In genomic region chr2:144655307-144655706, GRCm38 (mm10) we compare ENCODE assay signal across 27 mouse cellular contexts. TPM values are rescaled to one million over a fixed set of nuclear protein-coding genes. Genes with fewer than 3 reads are reported as not detected.
DNase-seq lines count a peak whose midpoint lies in the region; ATAC-seq lines count a peak whose summit lies in the region.
"Had no signal": no experiment of that assay in that cellular context is flagged by ENCODE, and none has a peak within 500 bp of the region (broad histone marks: within the 10 kb centered on the region; RNA-seq: fewer than 3 reads in every experiment).

No protein-coding gene starts in this region.

- WGBS in forebrain, embryonic 16.5 days: 75% methylated on average over 3 of the region's 3 CpGs
- 92% methylated on average over 3 of the region's 3 CpGs for WGBS in forebrain, embryonic 11.5 days
- 97% methylated on average over 3 of the region's 3 CpGs for WGBS in midbrain, embryonic 14.5 days

- no peaks in the 10 kb centered on the region for H3K27me3 ChIP-seq in forebrain, embryonic 16.5 days (replicated peaks; ENCODE audit: control insufficient read depth, insufficient read depth, low read length)
- no peaks in the 10 kb centered on the region for H3K27me3 ChIP-seq in forebrain, embryonic 11.5 days (ENCODE audit: control insufficient read depth, insufficient read depth, low read length)
- H3K27me3 ChIP-seq in midbrain, embryonic 14.5 days (ENCODE audit: control insufficient read depth, insufficient read depth, low read length): no peaks in the 10 kb centered on the region
- H3K27me3 ChIP-seq: embryonic facial prominence, embryonic 12.5 days; embryonic facial prominence, embryonic 15.5 days; heart, embryonic 13.5 days had no signal

- H3K36me3 ChIP-seq in forebrain, embryonic 16.5 days (ENCODE audit: control insufficient read depth, insufficient read depth): no peaks in the 10 kb centered on the region
- no peaks in the 10 kb centered on the region for H3K36me3 ChIP-seq in forebrain, embryonic 11.5 days (ENCODE audit: control insufficient read depth, insufficient read depth, low read length)
- H3K36me3 ChIP-seq in midbrain, embryonic 14.5 days (ENCODE audit: control insufficient read depth, insufficient read depth, low read length): no peaks in the 10 kb centered on the region
- H3K36me3 ChIP-seq: embryonic facial prominence, embryonic 12.5 days; embryonic facial prominence, embryonic 15.5 days; heart, embryonic 10.5 days; heart, embryonic 13.5 days had no signal

- ATAC-seq in forebrain, embryonic 16.5 days: peak; percentile 70; the same call in 1 of the 2 replicates
- no peak for ATAC-seq in forebrain, embryonic 11.5 days (replicated peaks; ENCODE audit: low FRiP score)
- ATAC-seq in midbrain, embryonic 14.5 days (ENCODE audit: low FRiP score, low TSS enrichment): no peak
- ATAC-seq: CD4-positive, CD25-positive, alpha-beta regulatory T cell, adult 4 months; forebrain, embryonic 14.5 days; hindbrain, postnatal 0 days; inflammation-experienced regulatory T-cells, adult 6 months had no signal

- H3K4me1 ChIP-seq in forebrain, embryonic 16.5 days (replicated peaks; ENCODE audit: control insufficient read depth, insufficient read depth, low read length): 0 out of 2 replicates have a peak, but pooled peaks cover 2% of the 10 kb centered on the region
- H3K4me1 ChIP-seq in forebrain, embryonic 11.5 days (replicated peaks; ENCODE audit: control insufficient read depth, insufficient read depth, low read length): no peaks in the 10 kb centered on the region
- no peaks in the 10 kb centered on the region for H3K4me1 ChIP-seq in midbrain, embryonic 14.5 days (ENCODE audit: control insufficient read depth, insufficient read depth, low read length)
- H3K4me1 ChIP-seq: embryonic facial prominence, embryonic 12.5 days; embryonic facial prominence, embryonic 15.5 days; heart, embryonic 10.5 days; heart, embryonic 13.5 days had no signal

- intact Hi-C loops in left cerebral cortex, postnatal 4 days (cut with DNase I): no loop called here
- intact Hi-C loops in left cerebral cortex, postnatal 25 days (cut with DNase I): no loop called here
- intact Hi-C loops in left cerebral cortex, postnatal 36 days (cut with DNase I): no loop called here

- DNase-seq in forebrain, embryonic 11.5 days (ENCODE audit: low spot score): no peak
- peak; percentile 42 for DNase-seq in left cerebral cortex, adult 11 months (ENCODE audit: low spot score)
- no peak for DNase-seq in left cerebral cortex, postnatal 4 days
- peak; percentile 39 to 86 for DNase-seq in left cerebral cortex, postnatal 25 days (ENCODE audit: low spot score in 2 of 2)
- DNase-seq in left cerebral cortex, postnatal 36 days (ENCODE audit: low spot score in 2 of 2): no peak
- peak; percentile 70 for DNase-seq in telencephalon, adult 2 months (ENCODE audit: low read depth, low spot score)
- no peak for DNase-seq in midbrain, embryonic 14.5 days
- DNase-seq: adrenal gland, adult 2 months; adrenal gland, postnatal 14 days; cerebellum, adult 18-20 months; cerebellum, adult 9-11 months; cerebellum, postnatal 25 days; gastrocnemius, postnatal 10 days; gastrocnemius, postnatal 36 days; heart, adult 2 months; heart, postnatal 14 days; heart, postnatal 4 days had no signal

- no peak overlapping the region for H3K27ac ChIP-seq in forebrain, embryonic 16.5 days (ENCODE audit: low read length)
- H3K27ac ChIP-seq in forebrain, embryonic 11.5 days (ENCODE audit: low read depth, low read length): no peak overlapping the region
- H3K27ac ChIP-seq in midbrain, embryonic 14.5 days (replicated peaks; ENCODE audit: low read depth, low read length): no peak overlapping the region
- H3K27ac ChIP-seq: embryonic facial prominence, embryonic 12.5 days; embryonic facial prominence, embryonic 15.5 days; heart, adult 2 months; heart, embryonic 10.5 days; heart, embryonic 13.5 days; hindbrain, embryonic 14.5 days; hindbrain, postnatal 0 days had no signal

- no peak overlapping the region for H3K4me2 ChIP-seq in forebrain, embryonic 16.5 days (ENCODE audit: low read length)
- H3K4me2 ChIP-seq in forebrain, embryonic 11.5 days (ENCODE audit: low read depth, low read length, severe bottlenecking): no peak overlapping the region
- no peak overlapping the region for H3K4me2 ChIP-seq in midbrain, embryonic 14.5 days (ENCODE audit: low read length)
- H3K4me2 ChIP-seq: embryonic facial prominence, embryonic 12.5 days; embryonic facial prominence, embryonic 15.5 days; heart, embryonic 13.5 days; hindbrain, embryonic 14.5 days had no signal

- H3K4me3 ChIP-seq in forebrain, embryonic 16.5 days (replicated peaks; ENCODE audit: low read length): no peak overlapping the region
- H3K4me3 ChIP-seq in forebrain, embryonic 11.5 days (ENCODE audit: low read depth, low read length): no peak overlapping the region
- no peak overlapping the region for H3K4me3 ChIP-seq in midbrain, embryonic 14.5 days (replicated peaks; ENCODE audit: low read depth, low read length)
- H3K4me3 ChIP-seq: embryonic facial prominence, embryonic 12.5 days; embryonic facial prominence, embryonic 15.5 days; heart, adult 2 months; heart, embryonic 10.5 days; heart, embryonic 13.5 days had no signal

- H3K9me3 ChIP-seq in forebrain, embryonic 16.5 days (ENCODE audit: control insufficient read depth, low read length): no peaks in the 10 kb centered on the region
- H3K9me3 ChIP-seq in forebrain, embryonic 11.5 days (ENCODE audit: control insufficient read depth, low read length): no peaks in the 10 kb centered on the region
- no peaks in the 10 kb centered on the region for H3K9me3 ChIP-seq in midbrain, embryonic 14.5 days (ENCODE audit: control insufficient read depth, low read length)
- H3K9me3 ChIP-seq: embryonic facial prominence, embryonic 12.5 days; embryonic facial prominence, embryonic 15.5 days; heart, embryonic 10.5 days; heart, embryonic 13.5 days had no signal

- no peak overlapping the region for H3K9ac ChIP-seq in forebrain, embryonic 16.5 days (replicated peaks; ENCODE audit: low read depth, low read length)
- no peak overlapping the region for H3K9ac ChIP-seq in forebrain, embryonic 11.5 days (ENCODE audit: low read length)
- H3K9ac ChIP-seq in midbrain, embryonic 14.5 days (replicated peaks; ENCODE audit: low read length): no peak overlapping the region
- H3K9ac ChIP-seq: embryonic facial prominence, embryonic 12.5 days; embryonic facial prominence, embryonic 15.5 days; heart, embryonic 13.5 days; hindbrain, embryonic 14.5 days had no signal

RNA-seq across cellular contexts. Expression of gene Dtd1, which starts 55.6 kb away (rescaled TPM):
- 70.5 and 80.4 TPM in 2 replicates for polyA plus RNA-seq in forebrain, embryonic 16.5 days (2015; fragmentation: Nextera tagmentation; extraction: Ambion mirVana)
- 36.8 and 36.9 TPM in 2 replicates for polyA plus RNA-seq in forebrain, embryonic 11.5 days (2014; fragmentation: Nextera tagmentation; extraction: Ambion mirVana)
- 10 to 100 TPM; 54.6 to 55.7 TPM for total RNA-seq in left cerebral cortex, postnatal 4 days (2021)
- total RNA-seq in left cerebral cortex, postnatal 25 days (2021): 10 to 100 TPM; 57.8 to 58.3 TPM
- 10 to 100 TPM; 57.8 to 70.1 TPM for total RNA-seq in left cerebral cortex, postnatal 36 days (2021)
- polyA plus RNA-seq in midbrain, embryonic 14.5 days (2014; fragmentation: Nextera tagmentation; extraction: Ambion mirVana): 118 and 146 TPM in 2 replicates

Comparison
In these comparisons a context has a peak if more than half of its experiments do, and no peak if none do; other contexts are left out.
1. DNase-seq: peak in left cerebral cortex, adult 11 months (single experiment), left cerebral cortex, postnatal 25 days (2 of 2) and telencephalon, adult 2 months (single experiment); none in forebrain, embryonic 11.5 days (single experiment), left cerebral cortex, postnatal 4 days (single experiment), left cerebral cortex, postnatal 36 days (0 of 2) and midbrain, embryonic 14.5 days (single experiment).